Mouse (Mus musculus) bone marrow macrophage, adult 2 months (primary cell): Measurements from ENCODE around the gene Zfp683.

Experiments used
- CTCF ChIP-seq: IDR thresholded peaks from 2 replicates; pipeline ENCODE4 v1.5.1; 2012; ENCODE audit warnings: low read depth, mild to moderate bottlenecking, low read length, moderate library complexity
- POLR2A ChIP-seq: IDR thresholded peaks from 2 replicates; pipeline ENCODE4 v1.6.1; 2012; ENCODE audit warnings: mild to moderate bottlenecking, low read depth, low read length, borderline replicate concordance

DNA sequence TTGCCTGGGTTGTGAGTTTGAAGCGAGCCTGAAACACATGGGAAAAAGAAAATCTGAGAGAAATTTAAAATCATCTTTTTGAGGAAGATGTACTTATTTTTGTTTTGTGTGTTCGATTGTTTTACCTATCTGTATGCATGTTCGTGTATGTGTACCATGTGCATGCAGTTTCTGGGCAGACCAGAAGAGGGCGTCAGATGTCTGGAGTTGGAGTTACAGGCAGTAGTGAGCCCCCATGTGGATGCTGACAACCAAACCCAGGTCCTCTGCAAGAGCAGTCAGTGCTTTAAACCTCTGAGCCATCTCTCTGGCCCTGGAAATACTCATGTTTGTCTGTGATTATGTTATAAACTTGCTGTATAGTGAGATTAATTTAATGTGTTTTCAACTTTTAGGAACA lies 31.4 kb downstream of the Zfp683 start:
- no peak for TF ChIP-seq POLR2A
- TF ChIP-seq CTCF: no peak
